ENCODE assay signal across 9 mouse cellular contexts in the genomic region with DNA sequence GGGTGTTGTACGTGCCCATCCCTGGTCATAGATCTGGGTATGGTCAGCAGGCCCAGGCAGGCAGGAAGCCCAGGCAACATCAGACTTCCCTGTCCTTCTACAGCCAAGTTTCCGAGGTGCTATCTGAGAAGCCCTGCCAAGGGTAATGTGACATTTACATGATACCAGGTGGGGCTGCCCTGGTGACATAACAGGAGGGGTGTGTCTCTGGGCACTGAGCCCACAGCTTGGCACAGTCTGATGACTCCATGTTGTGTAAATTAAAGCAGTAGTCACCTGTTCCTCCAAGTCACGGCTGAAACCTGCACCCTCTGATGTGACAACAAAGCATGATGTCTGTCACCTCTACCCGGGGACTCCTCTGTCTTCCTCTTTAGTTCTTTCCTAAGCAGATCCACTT.
A peak's percentile ranks its signal among the peaks of the same experiment; 100 is the strongest.
DNase-seq lines count a peak whose midpoint lies in the region; ATAC-seq and TF ChIP-seq lines count a peak whose summit lies in the region.
"Had no signal": no experiment of that assay in that cellular context is flagged by ENCODE, and none has a peak within 500 bp of the region (broad histone marks: within the 10 kb centered on the region; RNA-seq: fewer than 3 reads in every experiment).

No protein-coding gene starts in this region.

- no peaks in the 10 kb centered on the region for H3K9me3 ChIP-seq in kidney, embryonic 15.5 days (replicated peaks)
- H3K9me3 ChIP-seq: G1E had no signal

- H3K36me3 ChIP-seq in kidney, adult 2 months (ENCODE audit: control insufficient read depth, insufficient read depth, low read length), result no peaks in the 10 kb centered on the region
- no peaks in the 10 kb centered on the region for H3K36me3 ChIP-seq in kidney, embryonic 15.5 days
- H3K36me3 ChIP-seq: G1E had no signal

- H3K27ac ChIP-seq in kidney, adult 2 months (ENCODE audit: insufficient read depth, low read depth, low read length), result no peak overlapping the region
- H3K27ac ChIP-seq in kidney, embryonic 15.5 days, result no peak overlapping the region

- no peak overlapping the region for H3K4me3 ChIP-seq in kidney, adult 2 months (ENCODE audit: insufficient read depth, low read depth, low read length)
- no peak overlapping the region for H3K4me3 ChIP-seq in kidney, embryonic 15.5 days (replicated peaks)

- H3K4me2 ChIP-seq in kidney, embryonic 15.5 days, result no peak overlapping the region

- H3K4me1 ChIP-seq in kidney, adult 2 months (ENCODE audit: control insufficient read depth, insufficient read depth, low read length), result peaks cover 6% of the 10 kb centered on the region; the same call in 1 of the 2 replicates
- peaks cover 14% of the 10 kb centered on the region for H3K4me1 ChIP-seq in kidney, embryonic 15.5 days

- TF ChIP-seq CTCF in kidney, adult 2 months (conservative IDR thresholded peaks at IDR 0.05; ENCODE audit: insufficient read depth, insufficient read length, low read depth, low read length), result no peak

- ATAC-seq in kidney, embryonic 15.5 days (replicated peaks; ENCODE audit: low FRiP score), result no peak

- no peaks in the 10 kb centered on the region for H3K27me3 ChIP-seq in kidney, adult 2 months (replicated peaks; ENCODE audit: control insufficient read depth, insufficient read depth, low read length)
- H3K27me3 ChIP-seq in kidney, embryonic 15.5 days, result no peaks in the 10 kb centered on the region

- intact Hi-C loops in heart, postnatal 10 days (cut with DNase I), result no loop called here

- H3K9ac ChIP-seq in kidney, embryonic 15.5 days, result no peak overlapping the region

- 55% methylated on average over 4 of the region's 4 CpGs for WGBS in kidney, adult 2 months
- WGBS in kidney, embryonic 15.5 days, result 71% methylated on average over 4 of the region's 4 CpGs

- peak; percentile 59 for DNase-seq in kidney, adult 2 months
- peak; percentile 79 to 84 for DNase-seq in cerebellum, postnatal 25 days
- peak; percentile 90 for DNase-seq in heart, postnatal 10 days
- peak; percentile 72 for DNase-seq in lung, postnatal 36 days
- no peak for DNase-seq in right cerebral cortex, adult 2 months (ENCODE audit: low spot score in 2 of 2)
- DNase-seq in right cerebral cortex, postnatal 4 days, result no peak
- DNase-seq in neural tube, embryonic 10.5 days (ENCODE audit: extremely low spot score, low spot score), result no peak

- no peak for TF ChIP-seq POLR2A in kidney, adult 2 months (IDR thresholded peaks at IDR 0.05; ENCODE audit: low read depth, low read length)

Comparison
In these comparisons a context has a peak if more than half of its experiments do, and no peak if none do; other contexts are left out.
1. DNase-seq: peak in kidney, adult 2 months (single experiment), cerebellum, postnatal 25 days (2 of 2), heart, postnatal 10 days (2 of 2) and lung, postnatal 36 days (single experiment); none in right cerebral cortex, adult 2 months (0 of 2), right cerebral cortex, postnatal 4 days (single experiment) and neural tube, embryonic 10.5 days (single experiment).